Mouse (Mus musculus): ENCODE measurements around the gene Wdr20rt. TPM values are rescaled to one million over a fixed set of nuclear protein-coding genes. Genes with fewer than 3 reads are reported as not detected.
A peak's percentile ranks its signal among the peaks of the same experiment; 100 is the strongest.
"Not testable (repeated sequence)": the region's sequence is repeated elsewhere in the genome, so short reads cannot be mapped to it uniquely, and the experiment has no call there.

The Wdr20rt gene
- total RNA-seq (2021) = not detected
- long read RNA-seq, experiment 1 = 0 reads
- long read RNA-seq, experiment 2 = 0 reads

DNA sequence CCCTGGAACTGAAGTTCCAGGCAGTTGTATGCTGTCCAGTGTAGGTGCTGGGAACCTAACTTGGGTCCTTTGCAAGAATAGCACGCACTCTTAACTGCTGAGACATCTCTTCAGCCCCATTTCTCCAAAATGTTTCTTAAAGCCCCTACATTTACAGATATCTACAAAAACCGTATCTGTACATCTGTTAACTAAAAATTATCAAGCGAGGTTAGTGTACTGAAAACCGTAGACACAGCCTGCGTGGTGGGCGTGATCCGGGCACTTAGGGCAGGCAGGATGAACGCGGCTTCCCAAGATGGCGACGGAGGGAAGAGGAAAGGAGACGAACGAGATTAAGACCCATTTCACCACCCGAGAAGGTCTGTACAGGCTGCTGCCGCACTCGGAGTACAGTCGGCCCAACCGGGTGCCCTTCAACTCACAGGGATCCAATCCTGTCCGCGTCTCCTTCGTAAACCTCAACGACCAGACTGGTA lies at the start of gene Wdr20rt:
Wdr20rt (plus strand) TSS at position 51 of the 479 bp plus-strand sequence.
- no peak for TF ChIP-seq CTCF (IDR thresholded peaks at IDR 0.05)
- Histone ChIP-seq H3K27ac (no peak within 1 kb of the TSS), H3K4me3 (no peak within 1 kb of the TSS)
- DNase-seq = no peak
- intact Hi-C loops (cut with DNase I) = no loop called here

DNA sequence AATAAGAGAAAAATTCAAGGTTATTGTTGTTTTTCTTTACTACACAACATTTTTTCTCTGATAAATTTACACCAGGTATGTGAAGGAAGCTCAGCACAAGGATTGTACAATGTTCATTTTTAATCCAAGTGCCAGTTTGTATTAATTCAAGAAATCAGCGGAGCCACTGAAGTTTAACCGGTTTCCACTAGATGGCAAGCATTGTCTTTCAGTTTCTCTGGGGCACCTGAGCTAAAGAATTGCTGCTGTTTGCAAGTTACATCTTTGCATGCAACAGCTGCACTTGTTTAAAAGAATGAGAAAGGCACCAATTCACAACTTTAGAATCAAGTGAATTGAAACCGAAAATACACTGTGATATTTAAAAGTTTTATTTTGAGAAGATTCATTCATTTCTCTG lies 38.0 kb upstream of the Wdr20rt start:
- no peak for DNase-seq
- TF ChIP-seq CTCF (IDR thresholded peaks at IDR 0.05) = peak; percentile 10; the same call in 1 of the 2 replicates
- no peak overlapping the region for H3K27ac ChIP-seq
- intact Hi-C loops (cut with DNase I) = no loop called here
- no peak overlapping the region for H3K4me3 ChIP-seq

GRCm38 (mm10) chr12:65189213-65189612 lies 36.1 kb upstream of the Wdr20rt start:
- no peak overlapping the region for H3K4me3 ChIP-seq
- no peak for TF ChIP-seq CTCF (IDR thresholded peaks at IDR 0.05)
- no peak overlapping the region for H3K27ac ChIP-seq
- intact Hi-C loops (cut with DNase I) = no loop called here
- no peak for DNase-seq

DNA sequence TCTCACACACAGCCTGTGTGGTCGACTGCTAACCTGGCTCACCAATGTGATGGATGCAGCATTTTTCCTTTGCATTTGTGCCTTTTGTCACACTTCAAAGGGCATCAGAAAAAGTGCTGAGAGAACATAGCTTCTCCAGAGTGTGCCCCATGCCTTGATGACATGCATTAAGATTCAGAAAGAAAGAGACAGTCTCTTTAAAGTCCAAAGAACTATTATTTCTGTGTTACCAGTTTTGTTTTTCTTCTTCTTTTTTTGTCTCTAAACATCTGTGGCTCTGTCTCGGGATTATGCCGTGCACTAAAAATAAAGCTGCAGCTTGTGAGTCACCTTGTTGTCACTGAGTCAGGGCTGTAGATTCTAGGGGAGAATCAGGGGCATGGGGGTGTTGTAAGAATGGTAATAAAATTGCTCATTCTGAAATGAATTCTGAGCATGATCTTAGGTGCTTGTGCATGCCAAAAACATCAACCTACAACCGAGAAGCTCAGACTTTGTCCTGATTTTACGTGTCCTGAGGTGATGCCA lies 31.2 kb upstream of the Wdr20rt start:
- TF ChIP-seq CTCF (IDR thresholded peaks at IDR 0.05) = no peak
- H3K4me3 ChIP-seq = no peak overlapping the region
- H3K27ac ChIP-seq = no peak overlapping the region
- intact Hi-C loops (cut with DNase I) = no loop called here
- no peak for DNase-seq

DNA sequence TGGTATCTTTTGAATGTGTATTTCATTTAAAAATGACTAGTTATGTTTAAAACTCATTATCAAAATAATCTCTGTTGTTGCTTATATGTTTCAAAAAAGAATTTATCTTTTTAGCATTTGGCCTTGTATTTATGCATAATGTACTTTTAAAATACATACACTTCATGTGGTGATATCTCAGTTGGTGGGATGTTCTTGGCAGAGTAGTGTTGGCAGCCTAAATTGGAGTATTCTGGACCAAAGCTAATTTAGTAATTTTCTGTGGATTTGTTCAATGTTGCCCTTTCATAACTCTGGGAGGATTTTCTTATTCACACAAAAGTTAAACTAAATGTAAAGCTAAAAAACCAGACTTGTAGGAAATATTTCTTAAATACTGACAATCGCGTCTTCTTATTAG lies 23.5 kb upstream of the Wdr20rt start:
- Histone ChIP-seq H3K4me3 (no peak overlapping the region), H3K27ac (no peak overlapping the region)
- intact Hi-C loops (cut with DNase I) = no loop called here
- no peak for TF ChIP-seq CTCF (IDR thresholded peaks at IDR 0.05)
- no peak for DNase-seq

- intact Hi-C loops (cut with DNase I) = no loop called here
- DNase-seq = no peak
- H3K27ac ChIP-seq = no peak overlapping the region
- TF ChIP-seq CTCF (IDR thresholded peaks at IDR 0.05) = no peak
- H3K4me3 ChIP-seq = no peak overlapping the region
These were observed 18.9 kb upstream of the Wdr20rt start for GRCm38 (mm10) chr12:65206431-65206830.

- Histone ChIP-seq H3K4me3 (no peak overlapping the region), H3K27ac (no peak overlapping the region)
- DNase-seq = no peak
- intact Hi-C loops (cut with DNase I) = no loop called here
- no peak for TF ChIP-seq CTCF (IDR thresholded peaks at IDR 0.05)
These were observed 8.9 kb upstream of the Wdr20rt start for GRCm38 (mm10) chr12:65216404-65216840.

GRCm38 (mm10) chr12:65228628-65229027 lies 3.3 kb downstream of the Wdr20rt start:
- H3K27ac ChIP-seq = no peak overlapping the region
- H3K4me3 ChIP-seq = no peak overlapping the region
- intact Hi-C loops (cut with DNase I) = no loop called here
- no peak for TF ChIP-seq CTCF (IDR thresholded peaks at IDR 0.05)
- DNase-seq = no peak

- no peak overlapping the region for H3K27ac ChIP-seq
- DNase-seq = no peak
- intact Hi-C loops (cut with DNase I) = no loop called here
- TF ChIP-seq CTCF (IDR thresholded peaks at IDR 0.05) = no peak
- no peak overlapping the region for H3K4me3 ChIP-seq
These were observed 3.7 kb downstream of the Wdr20rt start for GRCm38 (mm10) chr12:65229041-65229440.

DNA sequence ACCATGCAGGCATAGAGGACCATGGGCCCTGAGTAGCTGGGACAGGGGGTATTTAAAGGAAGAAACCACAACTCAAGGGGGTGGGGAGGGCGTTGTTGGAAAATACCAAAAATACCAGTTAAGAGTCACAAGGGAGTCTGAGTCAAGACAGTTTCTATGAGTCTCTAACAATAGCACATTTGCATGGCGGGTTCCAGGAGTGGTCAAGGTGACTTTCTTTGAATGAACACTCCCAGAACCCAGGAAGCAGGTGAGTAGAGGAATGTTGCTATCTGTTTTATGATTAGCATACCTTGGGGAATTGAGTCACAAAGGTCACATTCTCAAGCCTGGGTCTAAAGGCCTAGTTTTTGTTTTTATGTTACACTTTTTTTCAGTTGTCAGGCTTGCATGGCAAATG lies 7.5 kb downstream of the Wdr20rt start:
- DNase-seq; H3K27ac ChIP-seq; H3K4me3 ChIP-seq; intact Hi-C loops (cut with DNase I): not testable (repeated sequence)

DNA sequence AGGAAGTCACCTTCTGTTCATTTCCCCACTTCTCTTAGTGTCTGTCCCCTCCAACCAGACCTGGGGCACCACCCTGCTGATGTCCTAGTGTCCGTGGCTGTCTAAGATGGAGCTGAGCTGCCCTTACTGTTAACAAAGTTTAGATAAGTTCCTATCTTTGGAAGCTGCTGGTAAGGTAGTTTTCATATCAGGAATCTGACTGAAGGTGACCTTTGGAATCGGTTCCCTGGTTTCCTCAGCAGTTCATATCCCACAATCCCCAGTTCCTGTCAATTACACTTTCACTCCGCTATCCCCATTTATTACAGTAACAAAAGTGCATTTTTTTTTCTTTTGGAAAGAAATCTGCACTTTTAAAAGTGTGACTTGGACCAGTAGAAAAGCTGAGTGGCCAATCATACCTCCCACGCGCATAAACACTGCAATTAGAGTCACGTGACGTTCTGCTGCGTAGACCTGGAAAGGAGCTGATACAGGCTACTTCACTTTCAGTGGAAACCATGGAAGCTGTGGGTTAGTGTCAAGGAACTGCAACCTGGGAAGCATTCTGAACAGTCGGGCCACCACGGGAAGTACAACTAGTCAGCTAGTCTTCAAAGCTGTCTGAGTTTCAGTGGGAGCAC lies 24.9 kb downstream of the Wdr20rt start:
- Histone ChIP-seq H3K4me3 (no peak overlapping the region), H3K27ac (no peak overlapping the region)
- intact Hi-C loops (cut with DNase I) = no loop called here
- no peak for TF ChIP-seq CTCF (IDR thresholded peaks at IDR 0.05)
- DNase-seq = no peak

GRCm38 (mm10) chr12:65256887-65257286 lies 31.6 kb downstream of the Wdr20rt start:
- no peak overlapping the region for H3K4me3 ChIP-seq
- intact Hi-C loops (cut with DNase I) = no loop called here
- no peak for TF ChIP-seq CTCF (IDR thresholded peaks at IDR 0.05)
- DNase-seq = no peak
- H3K27ac ChIP-seq = no peak overlapping the region

GRCm38 (mm10) chr12:65258212-65259138 lies 33.2 kb downstream of the Wdr20rt start:
- intact Hi-C loops (cut with DNase I) = no loop called here

More at GRCm38 (mm10) chr12:65258212-65259138, 33.2 kb downstream of the Wdr20rt start:
- Histone ChIP-seq H3K27ac (peak overlapping the region; percentile 21; the same call in 1 of the 2 replicates), H3K4me3 (peak overlapping the region; percentile 51)
- no peak for TF ChIP-seq CTCF (IDR thresholded peaks at IDR 0.05)
- DNase-seq = no peak
